Mouse (Mus musculus) hindlimb bud, embryonic 11.5 days (tissue): ENCODE data around the gene Hspbp1.

Experiments used
- DNase-seq: peaks from one replicate; pipeline ENCODE4 v3.0.0-alpha.2; 2012; ENCODE audit warnings: low read depth, low spot score; ENCODE audit errors: extremely low spot score

The Hspbp1 gene

DNA sequence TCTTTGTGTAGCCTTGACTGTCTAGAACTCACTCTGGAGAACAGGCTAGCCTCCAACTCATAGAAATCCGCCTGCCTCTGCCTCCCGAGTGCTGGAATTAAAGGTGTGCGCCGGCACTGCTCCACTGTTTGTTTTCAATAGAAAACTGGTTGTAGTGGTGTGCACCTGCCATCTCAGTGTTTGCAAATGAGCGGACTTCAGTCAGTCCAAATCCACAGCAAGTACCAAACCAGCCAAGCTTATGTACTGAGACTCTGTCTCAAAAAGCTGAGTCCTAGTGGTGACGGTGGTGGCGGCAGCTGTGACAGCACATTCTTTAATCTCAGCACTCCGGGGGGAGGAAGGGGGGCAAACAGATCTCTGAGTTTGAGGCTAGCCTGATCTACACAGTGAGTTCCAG, 16.4 kb downstream of the Hspbp1 start:
- DNase-seq: no peak

- DNase-seq: no peak
Observed at GRCm38 (mm10) chr7:4666871-4667270, 18.0 kb downstream of the Hspbp1 start.

GRCm38 (mm10) chr7:4663742-4664141, 21.1 kb downstream of the Hspbp1 start:
- DNase-seq: no peak

GRCm38 (mm10) chr7:4663179-4663578, 21.7 kb downstream of the Hspbp1 start:
- no peak for DNase-seq

DNA sequence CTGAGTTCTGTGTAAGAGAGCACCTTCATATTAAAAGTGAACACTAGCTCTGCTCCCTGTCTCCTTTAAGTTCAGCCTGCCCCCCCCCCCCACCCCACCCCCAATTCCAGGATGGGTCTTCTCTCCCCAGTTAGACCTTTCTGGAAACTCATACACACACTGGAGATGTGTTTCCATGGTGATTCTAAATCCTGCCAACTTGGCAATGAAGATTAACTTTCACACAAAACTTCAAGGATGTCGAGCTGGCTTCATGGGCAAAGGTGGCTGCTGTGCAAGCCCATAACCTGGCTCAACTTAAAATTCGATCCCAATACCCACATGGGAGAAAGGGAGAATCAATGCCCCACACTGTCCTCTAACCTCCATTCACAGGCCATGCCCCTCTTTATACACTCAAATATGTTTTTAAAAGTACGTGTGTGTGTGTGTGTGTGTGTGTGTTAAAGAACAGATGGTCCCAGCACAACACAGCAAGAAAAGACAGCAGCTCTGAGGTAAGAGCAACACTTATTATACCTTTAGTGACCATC, 24.9 kb downstream of the Hspbp1 start:
- no peak for DNase-seq

DNA sequence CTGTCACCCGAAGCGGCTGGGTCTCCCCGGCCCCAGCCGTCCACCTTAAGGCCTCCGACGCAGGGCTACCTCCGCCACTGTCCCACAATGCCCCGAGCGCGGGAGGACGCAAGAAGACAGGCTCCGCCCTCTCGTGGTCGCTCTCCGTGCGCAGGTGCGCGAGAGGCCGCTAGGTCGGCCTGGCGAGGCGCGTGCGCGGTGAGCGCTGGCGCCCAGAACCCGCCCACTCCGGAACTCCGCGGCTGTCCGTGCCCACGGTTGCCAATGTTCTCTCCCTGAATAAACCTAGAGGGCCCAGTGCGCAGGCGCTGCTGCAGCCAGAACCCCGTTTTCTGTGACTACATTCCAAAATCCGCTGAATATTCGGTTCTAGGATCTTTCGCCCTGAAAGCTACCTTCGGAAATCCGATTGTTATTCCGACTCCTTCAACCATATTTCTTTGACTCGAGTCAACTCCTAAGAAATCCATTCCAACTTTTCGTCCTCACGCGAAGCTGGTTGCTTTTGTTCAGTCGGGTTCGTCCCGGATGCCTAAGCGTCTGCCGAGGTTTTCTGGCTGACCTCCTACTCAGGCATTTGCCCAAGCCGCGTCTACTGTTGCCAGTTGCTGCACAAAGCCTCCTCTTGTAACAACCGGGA, 25.8 kb downstream of the Hspbp1 start, which contains the start of gene Ppp6r1:
Ppp6r1 (minus strand) TSS at position 108 of the 640 bp plus-strand sequence.
- peak; percentile 78 for DNase-seq

DNA sequence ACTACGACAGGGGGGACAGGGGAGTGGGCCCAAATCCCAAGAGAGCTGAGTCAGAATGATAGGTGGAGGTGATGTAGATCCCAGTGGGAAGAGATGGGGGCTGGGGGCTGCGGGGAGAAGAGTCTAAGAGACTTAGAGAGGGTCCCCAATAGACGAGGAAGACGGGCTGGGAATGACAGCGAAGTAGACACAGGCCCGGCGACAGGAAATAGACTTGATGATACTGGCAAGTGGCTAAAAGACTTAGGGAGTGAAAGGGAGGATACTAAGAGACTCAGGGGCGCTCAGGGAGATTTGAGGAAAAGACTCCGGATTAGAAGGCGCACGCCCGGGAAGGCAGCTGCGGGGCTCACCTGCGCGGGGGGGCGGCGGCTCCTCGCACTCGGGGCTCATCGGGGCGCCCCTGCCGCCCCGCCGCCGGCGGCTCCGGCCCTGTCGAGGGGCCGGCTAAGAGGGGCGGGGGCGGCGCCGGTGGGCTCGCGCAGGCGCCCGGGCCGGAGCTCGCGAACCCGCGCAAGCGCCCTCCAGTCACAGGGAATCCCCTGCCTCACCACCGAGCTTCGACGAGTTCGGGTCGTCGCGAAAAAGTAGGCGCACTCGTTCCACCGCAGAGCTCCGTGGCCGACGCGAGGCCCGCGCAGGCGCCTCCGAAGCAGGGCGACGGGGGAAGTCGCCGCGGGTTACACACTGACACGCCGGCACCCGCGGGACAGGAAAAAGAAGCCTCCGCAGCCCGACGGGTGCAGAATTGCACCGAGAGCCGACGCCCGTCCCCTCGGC, 26.6 kb downstream of the Hspbp1 start:
- DNase-seq: no peak

- DNase-seq: no peak
Observed at GRCm38 (mm10) chr7:4657521-4658127, 27.2 kb downstream of the Hspbp1 start.

GRCm38 (mm10) chr7:4656818-4657217, 28.1 kb downstream of the Hspbp1 start:
- DNase-seq: no peak

DNA sequence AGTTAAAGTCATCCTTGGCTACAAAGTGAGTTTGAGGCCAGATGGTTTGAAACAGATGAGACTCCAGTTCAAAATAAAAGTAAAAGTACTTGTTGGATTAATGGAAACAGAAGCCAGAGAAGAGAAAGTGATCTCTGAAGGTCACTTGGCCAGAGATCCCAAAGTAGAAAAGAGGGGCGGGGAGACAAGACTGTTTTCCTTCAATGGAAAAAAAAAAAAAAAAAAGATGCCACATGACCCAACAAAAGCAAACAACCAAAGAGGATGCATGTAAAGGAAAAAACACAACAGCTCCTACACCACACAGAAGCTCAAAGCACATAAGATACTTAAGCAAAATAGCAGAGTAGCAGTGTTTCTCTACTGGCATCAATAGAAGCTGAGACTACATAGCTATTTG, 29.0 kb downstream of the Hspbp1 start:
- DNase-seq: no peak

- no peak for DNase-seq
Observed at GRCm38 (mm10) chr7:4655393-4655792, 29.5 kb downstream of the Hspbp1 start.

DNA sequence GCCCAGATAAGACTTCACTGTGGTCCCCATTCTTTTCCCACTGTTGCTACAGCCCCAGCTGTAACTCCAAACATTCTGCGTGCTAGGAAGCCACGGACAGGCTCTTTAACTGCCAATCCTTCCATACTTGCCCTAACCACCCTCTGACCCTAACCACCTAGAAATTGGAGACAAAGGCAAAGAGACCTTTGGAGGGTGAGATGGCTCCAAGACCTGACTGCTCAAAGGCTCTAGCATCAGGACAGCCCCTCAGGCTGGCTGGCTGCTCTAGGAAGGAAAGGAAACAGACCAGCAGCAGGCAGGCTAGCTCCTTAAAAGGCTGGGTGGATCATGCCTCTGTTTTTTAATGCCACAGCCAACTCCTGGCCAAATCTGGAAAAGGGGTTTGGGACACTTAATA, 30.6 kb downstream of the Hspbp1 start:
- DNase-seq: no peak

DNA sequence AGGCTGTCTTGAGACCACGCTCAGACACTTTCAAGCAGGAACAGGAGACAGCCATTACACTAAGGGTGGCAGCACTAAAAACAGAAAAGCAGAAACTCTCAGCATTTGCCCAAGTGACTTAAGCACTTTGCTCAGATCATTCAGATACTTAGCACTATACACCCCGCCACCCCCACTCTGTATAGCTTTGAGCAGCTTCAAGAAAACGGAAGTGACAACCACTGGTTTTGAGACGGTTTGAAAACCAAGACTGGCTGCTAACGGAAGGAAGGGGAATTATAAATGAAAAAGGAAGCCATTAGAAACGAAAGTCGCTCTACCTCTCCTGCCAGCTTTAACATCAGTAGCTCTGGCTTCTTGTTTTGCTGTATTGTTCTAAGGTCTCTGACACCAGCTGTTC, 31.1 kb downstream of the Hspbp1 start:
- DNase-seq: no peak

GRCm38 (mm10) chr7:4653351-4653750, 31.5 kb downstream of the Hspbp1 start:
- no peak for DNase-seq

DNA sequence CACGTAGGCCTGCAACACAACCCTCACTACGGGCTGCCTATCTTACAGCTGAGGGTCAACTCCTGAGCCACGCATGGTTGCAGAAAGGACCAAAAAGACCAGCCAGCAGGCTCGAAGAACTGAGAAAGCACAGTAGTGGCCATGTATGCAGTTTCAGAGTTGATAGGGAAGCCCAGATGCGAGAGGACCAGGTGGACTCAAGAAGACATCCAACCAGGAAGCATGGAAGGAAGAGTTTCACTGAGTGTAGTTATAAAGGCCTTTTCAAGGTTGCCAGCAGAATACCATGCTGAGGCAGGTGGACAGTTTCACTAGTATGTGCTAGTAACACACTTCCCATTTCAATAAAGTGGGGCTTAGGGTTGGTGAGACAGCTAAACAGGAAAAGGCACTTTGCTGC, 32.1 kb downstream of the Hspbp1 start:
- DNase-seq: no peak

DNA sequence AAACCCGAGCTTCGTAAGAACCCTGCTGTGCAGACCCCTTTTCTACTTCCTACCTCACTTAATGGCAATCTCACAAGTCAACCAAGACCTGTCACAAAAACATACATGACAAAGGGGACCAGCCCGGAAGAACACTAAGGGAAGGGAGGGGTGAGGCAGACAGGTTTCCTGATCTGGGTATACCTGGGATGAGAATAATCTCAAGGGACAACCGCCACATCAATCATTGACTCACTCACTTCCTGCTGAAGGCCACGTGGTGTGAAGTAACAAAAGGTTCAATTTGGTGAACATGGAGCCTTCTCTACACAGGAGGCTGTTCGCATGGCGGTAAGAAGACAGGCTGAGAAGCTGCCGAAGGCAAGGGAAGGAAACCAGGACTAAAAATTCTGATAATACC, 33.3 kb downstream of the Hspbp1 start:
- no peak for DNase-seq

- no peak for DNase-seq
Observed at GRCm38 (mm10) chr7:4647992-4648391, 36.9 kb downstream of the Hspbp1 start.

DNA sequence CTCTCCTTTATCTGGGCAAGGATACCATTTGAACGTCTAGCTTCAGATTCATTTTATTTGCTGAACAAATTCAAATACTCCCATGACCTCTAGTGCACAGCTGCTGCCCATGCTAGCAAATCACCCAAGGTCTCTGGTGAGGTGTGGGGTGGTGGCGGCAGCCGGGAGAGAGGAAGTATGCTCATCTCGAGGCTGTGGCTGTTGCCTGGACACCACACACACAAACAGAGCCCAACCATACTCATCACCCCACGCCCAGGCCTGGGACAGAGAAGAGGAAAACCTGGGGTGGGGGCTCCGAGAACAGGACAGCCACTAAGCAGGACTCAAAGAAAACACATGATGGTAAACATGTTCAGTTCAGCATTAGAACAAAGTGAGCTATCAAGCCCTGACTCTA, 37.6 kb downstream of the Hspbp1 start:
- DNase-seq: no peak

DNA sequence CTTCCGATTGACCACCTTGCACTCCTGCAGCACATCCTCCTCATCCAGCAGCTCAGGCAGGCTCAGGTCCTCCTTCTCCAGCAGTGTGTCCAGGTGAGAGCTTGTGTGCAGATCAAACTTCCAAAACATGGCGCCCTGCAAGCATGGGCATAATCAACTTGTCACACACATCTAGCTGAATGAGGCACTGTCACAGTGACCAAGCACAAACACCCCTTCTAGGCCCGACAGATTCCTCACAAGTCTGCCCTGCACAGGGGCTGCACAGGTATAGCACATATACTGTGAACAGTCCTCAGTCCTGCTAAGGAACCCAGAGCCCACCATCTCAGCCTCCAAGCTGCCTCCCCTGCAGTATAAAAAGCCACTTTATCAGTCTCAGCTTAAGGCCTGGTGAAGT, 38.1 kb downstream of the Hspbp1 start:
- no peak for DNase-seq

DNA sequence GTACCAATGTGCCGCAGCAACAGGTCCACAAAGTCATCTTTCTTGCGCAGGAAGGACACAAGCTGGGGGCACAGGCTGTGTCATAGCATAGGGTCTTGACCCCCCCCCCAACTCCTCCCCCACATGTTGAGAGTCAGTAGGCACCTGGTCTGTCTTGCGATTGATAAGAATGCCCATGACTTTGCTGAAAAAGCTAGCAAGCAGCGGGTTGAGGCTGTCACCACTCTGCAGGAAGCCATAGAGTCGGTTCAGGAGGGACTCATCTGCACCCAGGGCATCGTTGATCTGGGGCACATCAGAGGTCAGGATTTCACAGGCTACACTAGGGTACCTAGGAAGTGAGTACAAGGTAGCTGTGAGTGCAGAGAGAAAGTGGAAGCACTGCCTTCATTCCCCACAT, 41.6 kb downstream of the Hspbp1 start:
- DNase-seq: no peak

GRCm38 (mm10) chr7:4641956-4642355, 42.9 kb downstream of the Hspbp1 start:
- no peak for DNase-seq

GRCm38 (mm10) chr7:4641155-4641554, 43.7 kb downstream of the Hspbp1 start:
- no peak for DNase-seq
